Mouse (Mus musculus): ENCODE data around the gene Lim2. TPM values are rescaled to one million over a fixed set of nuclear protein-coding genes. Genes with fewer than 3 reads are reported as not detected.

The Lim2 gene
- polyA plus RNA-seq, 1 experiment from 2014 or later, result not detected

DNA sequence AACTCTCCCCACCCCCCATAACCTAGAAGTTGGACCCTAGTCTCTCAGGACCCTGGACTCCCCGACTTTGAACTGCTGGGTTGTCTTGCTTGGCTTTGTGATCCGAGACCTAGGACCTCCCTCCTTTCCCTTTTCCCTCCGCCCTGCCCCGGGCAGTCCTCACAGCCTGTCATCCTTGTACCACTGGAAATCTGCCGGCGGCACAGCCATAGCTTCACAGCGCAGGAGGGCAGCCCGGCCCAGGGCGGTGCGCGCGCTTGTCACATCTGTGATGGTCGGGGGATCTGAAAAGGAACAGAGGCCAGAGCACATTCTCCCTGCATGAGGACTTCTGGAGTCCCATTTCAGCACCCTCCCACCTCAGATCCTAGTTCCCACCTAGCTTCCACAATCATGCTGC lies 48.9 kb downstream of the Lim2 start:
- no peak overlapping the region for H3K9ac ChIP-seq
- H3K4me2 ChIP-seq, result no peak overlapping the region
- peaks cover 73% of the 10 kb centered on the region for H3K27me3 ChIP-seq (replicated peaks)
- 12% methylated on average over 13 of the region's 13 CpGs for WGBS (ENCODE audit: insufficient replicate concordance)
- no peaks in the 10 kb centered on the region for H3K36me3 ChIP-seq
- no peaks in the 10 kb centered on the region for H3K9me3 ChIP-seq (replicated peaks)
- no peak overlapping the region for H3K4me3 ChIP-seq
- no peak overlapping the region for H3K27ac ChIP-seq
- H3K4me1 ChIP-seq, result no peaks in the 10 kb centered on the region
- ATAC-seq, result 0 out of 2 replicates have a peak, but pooled peaks have one; percentile 18

DNA sequence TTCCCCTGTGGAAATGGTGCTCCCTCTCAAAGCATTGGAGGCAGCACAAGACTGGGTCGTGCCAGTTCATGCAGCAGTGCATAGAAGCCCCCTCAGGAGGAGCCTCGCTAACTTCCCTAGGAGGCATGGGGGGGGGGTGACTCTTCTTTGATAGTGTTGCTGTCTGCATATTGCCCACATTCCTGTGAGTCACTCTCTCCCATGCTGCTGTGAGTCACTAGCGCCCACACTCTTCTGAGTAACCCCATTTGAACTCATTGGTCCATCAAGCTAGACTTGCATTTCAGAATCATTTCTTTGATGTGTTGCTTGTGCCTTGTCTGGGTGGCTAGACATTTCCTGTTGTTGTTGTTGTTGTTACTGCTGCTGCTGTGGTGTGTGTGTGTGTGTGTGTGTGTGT lies 53.7 kb downstream of the Lim2 start:
- WGBS (ENCODE audit: insufficient replicate concordance), result 46% methylated on average over 3 of the region's 3 CpGs
- Histone ChIP-seq H3K9me3 (replicated peaks) (no peaks in the 10 kb centered on the region), H3K4me1 (no peaks in the 10 kb centered on the region), H3K4me3 (no peak overlapping the region), H3K9ac (no peak overlapping the region), H3K27me3 (replicated peaks) (peaks cover 37% of the 10 kb centered on the region), H3K36me3 (no peaks in the 10 kb centered on the region), H3K4me2 (no peak overlapping the region), H3K27ac (no peak overlapping the region)
- ATAC-seq, result no peak

DNA sequence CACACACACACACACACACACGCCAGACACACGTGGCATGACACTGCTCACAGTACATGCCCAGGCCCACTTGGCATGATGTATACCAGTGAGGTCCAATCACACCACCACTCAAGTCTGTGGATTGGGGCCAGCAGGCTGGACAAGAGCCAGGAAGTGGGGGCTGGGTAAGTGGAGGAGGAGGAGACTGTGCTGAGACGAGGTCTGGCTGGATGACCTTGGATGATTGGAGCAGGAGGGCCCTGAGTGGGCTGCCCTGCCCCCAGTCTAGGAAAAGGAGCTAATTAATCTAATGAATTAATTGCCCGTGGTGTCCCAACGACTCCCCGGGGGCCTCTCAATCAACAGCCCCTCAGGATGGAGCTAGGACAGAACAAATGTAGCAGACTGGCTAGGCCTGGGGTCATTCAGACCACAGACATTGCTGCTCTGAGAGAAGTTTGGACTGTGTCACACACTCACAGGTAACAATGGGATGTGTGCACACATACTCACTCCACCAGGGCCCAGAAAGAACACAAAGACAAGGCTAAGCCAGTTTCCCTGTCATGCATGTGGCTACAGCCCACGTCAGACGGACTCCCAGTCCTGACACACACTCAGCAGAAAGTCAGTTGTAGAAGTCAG lies 54.7 kb downstream of the Lim2 start:
- Histone ChIP-seq H3K36me3 (no peaks in the 10 kb centered on the region), H3K9me3 (replicated peaks) (no peaks in the 10 kb centered on the region), H3K27ac (no peak overlapping the region), H3K4me2 (no peak overlapping the region), H3K27me3 (replicated peaks) (peaks cover 27% of the 10 kb centered on the region), H3K4me3 (no peak overlapping the region), H3K4me1 (no peaks in the 10 kb centered on the region), H3K9ac (no peak overlapping the region)
- WGBS (ENCODE audit: insufficient replicate concordance), result 45% methylated on average over 8 of the region's 8 CpGs
- ATAC-seq, result no peak

DNA sequence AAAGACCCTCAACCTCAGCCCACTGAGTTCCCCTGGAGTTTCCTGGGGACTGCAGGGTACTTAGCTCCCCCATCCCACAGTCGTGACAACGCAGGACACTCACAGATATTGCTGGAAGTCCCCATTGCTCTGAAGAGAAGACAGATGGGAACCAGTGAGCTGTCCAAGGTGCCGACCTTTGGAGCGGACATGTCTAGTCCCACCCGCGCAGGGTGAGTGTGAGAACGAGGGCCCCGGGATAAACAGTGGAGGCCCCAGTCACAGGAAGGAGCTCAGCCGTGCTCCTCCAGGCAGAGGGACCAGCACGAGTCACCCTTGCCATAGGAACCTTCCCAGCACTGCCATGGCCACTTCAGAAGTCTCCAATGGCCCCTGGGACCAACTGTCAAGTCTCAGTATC lies 55.8 kb downstream of the Lim2 start:
- no peak overlapping the region for H3K27ac ChIP-seq
- peaks cover 24% of the 10 kb centered on the region for H3K27me3 ChIP-seq (replicated peaks)
- ATAC-seq, result no peak
- no peaks in the 10 kb centered on the region for H3K4me1 ChIP-seq
- H3K9ac ChIP-seq, result no peak overlapping the region
- H3K4me2 ChIP-seq, result no peak overlapping the region
- H3K4me3 ChIP-seq, result no peak overlapping the region
- no peaks in the 10 kb centered on the region for H3K9me3 ChIP-seq (replicated peaks)
- WGBS (ENCODE audit: insufficient replicate concordance), result 7% methylated on average over 10 of the region's 10 CpGs
- H3K36me3 ChIP-seq, result no peaks in the 10 kb centered on the region

Small RNAs within 50 kb of the gene (microRNA-seq; reads per million reads assigned to microRNA genes)
- gene Mir7051, result 2.1 reads per million

Other genes starting within 250 kb of the Lim2 start
- 7.0 and 7.2 TPM in 2 replicates for gene Zfp715, start 114.4 kb upstream of the Lim2 start, polyA plus RNA-seq (2016; fragmentation: Nextera tagmentation; extraction: Ambion mirVana)
- gene Siglecf, start 76.3 kb upstream of the Lim2 start, polyA plus RNA-seq (2016; fragmentation: Nextera tagmentation; extraction: Ambion mirVana), result 2.4 and 2.7 TPM in 2 replicates
- gene Siglecg, start 19.5 kb upstream of the Lim2 start, polyA plus RNA-seq (2016; fragmentation: Nextera tagmentation; extraction: Ambion mirVana), result 0.20 and 0.30 TPM in 2 replicates
- gene Nkg7, start 9.4 kb downstream of the Lim2 start, polyA plus RNA-seq (2016; fragmentation: Nextera tagmentation; extraction: Ambion mirVana), result 3.8 and 4.4 TPM in 2 replicates
- not detected in 2 replicates for gene Cldnd2, start 13.1 kb downstream of the Lim2 start, polyA plus RNA-seq (2016; fragmentation: Nextera tagmentation; extraction: Ambion mirVana)
- gene Etfb, start 16.4 kb downstream of the Lim2 start, polyA plus RNA-seq (2016; fragmentation: Nextera tagmentation; extraction: Ambion mirVana), result 238 and 249 TPM in 2 replicates
- gene Gm45233, start 16.5 kb downstream of the Lim2 start, polyA plus RNA-seq (2016; fragmentation: Nextera tagmentation; extraction: Ambion mirVana), result 0.26 and 0.59 TPM in 2 replicates
- 1.2 and 2.3 TPM in 2 replicates for gene Vsig10l, start 35.5 kb downstream of the Lim2 start, polyA plus RNA-seq (2016; fragmentation: Nextera tagmentation; extraction: Ambion mirVana)
- gene Iglon5, start 62.4 kb downstream of the Lim2 start, polyA plus RNA-seq (2016; fragmentation: Nextera tagmentation; extraction: Ambion mirVana), result 0.05 TPM in 1 of 2 replicates, not detected in the other
- not detected in 2 replicates for gene 4931406B18Rik, start 78.3 kb downstream of the Lim2 start, polyA plus RNA-seq (2016; fragmentation: Nextera tagmentation; extraction: Ambion mirVana)
- gene Cd33, start 116.8 kb downstream of the Lim2 start, polyA plus RNA-seq (2016; fragmentation: Nextera tagmentation; extraction: Ambion mirVana), result 1.5 and 1.6 TPM in 2 replicates
- 0.46 and 0.56 TPM in 2 replicates for gene Zfp658, start 134.6 kb downstream of the Lim2 start, polyA plus RNA-seq (2016; fragmentation: Nextera tagmentation; extraction: Ambion mirVana)
- 3.4 and 3.5 TPM in 2 replicates for gene Zfp719, start 151.9 kb downstream of the Lim2 start, polyA plus RNA-seq (2016; fragmentation: Nextera tagmentation; extraction: Ambion mirVana)
- gene Zfp819, start 179.5 kb downstream of the Lim2 start, polyA plus RNA-seq (2016; fragmentation: Nextera tagmentation; extraction: Ambion mirVana), result not detected in 2 replicates
- not detected in 2 replicates for gene Ceacam18, start 207.0 kb downstream of the Lim2 start, polyA plus RNA-seq (2016; fragmentation: Nextera tagmentation; extraction: Ambion mirVana)
- 0.79 and 1.6 TPM in 2 replicates for gene Siglece, start 232.5 kb downstream of the Lim2 start, polyA plus RNA-seq (2016; fragmentation: Nextera tagmentation; extraction: Ambion mirVana)
- gene Ctu1, start 244.3 kb downstream of the Lim2 start, polyA plus RNA-seq (2016; fragmentation: Nextera tagmentation; extraction: Ambion mirVana), result 5.9 and 8.0 TPM in 2 replicates